Comparison of ENCODE assay signal across 13 mouse cellular contexts in genomic region chr1:167761785-167762223, GRCm38 (mm10).
DNase-seq lines count a peak whose midpoint lies in the region; ATAC-seq lines count a peak whose summit lies in the region.
"Had no signal": no experiment of that assay in that cellular context is flagged by ENCODE, and none has a peak within 500 bp of the region (broad histone marks: within the 10 kb centered on the region; RNA-seq: fewer than 3 reads in every experiment).

No protein-coding gene starts in this region.

- ATAC-seq in heart, embryonic 12.5 days (ENCODE audit: insufficient number of reproducible peaks, low FRiP score), result no peak
- no peak for ATAC-seq in embryonic facial prominence, embryonic 12.5 days (ENCODE audit: insufficient number of reproducible peaks, insufficient read depth, low FRiP score, low TSS enrichment)
- no peak for ATAC-seq in hindbrain, embryonic 13.5 days (ENCODE audit: low FRiP score)
- no peak; the same call in 1 of the 2 replicates for ATAC-seq in midbrain, embryonic 14.5 days (ENCODE audit: low FRiP score, low TSS enrichment)

- no peaks in the 10 kb centered on the region for H3K36me3 ChIP-seq in heart, embryonic 12.5 days
- H3K36me3 ChIP-seq in embryonic facial prominence, embryonic 12.5 days, result no peaks in the 10 kb centered on the region
- no peaks in the 10 kb centered on the region for H3K36me3 ChIP-seq in hindbrain, embryonic 13.5 days
- no peaks in the 10 kb centered on the region for H3K36me3 ChIP-seq in midbrain, embryonic 14.5 days (ENCODE audit: control insufficient read depth, insufficient read depth, low read length)

- no peaks in the 10 kb centered on the region for H3K9me3 ChIP-seq in heart, embryonic 12.5 days (replicated peaks)
- no peaks in the 10 kb centered on the region for H3K9me3 ChIP-seq in embryonic facial prominence, embryonic 12.5 days
- H3K9me3 ChIP-seq in hindbrain, embryonic 13.5 days, result no peaks in the 10 kb centered on the region
- no peaks in the 10 kb centered on the region for H3K9me3 ChIP-seq in midbrain, embryonic 14.5 days (ENCODE audit: control insufficient read depth, low read length)

- no peak overlapping the region for H3K9ac ChIP-seq in heart, embryonic 12.5 days
- no peak overlapping the region for H3K9ac ChIP-seq in embryonic facial prominence, embryonic 12.5 days
- peak overlapping the region; percentile 49; the same call in 1 of the 2 replicates for H3K9ac ChIP-seq in hindbrain, embryonic 13.5 days
- 0 out of 2 replicates have a peak overlapping the region, but pooled peaks have one; percentile 26 for H3K9ac ChIP-seq in midbrain, embryonic 14.5 days (replicated peaks; ENCODE audit: low read length)

- no peak overlapping the region for H3K27ac ChIP-seq in heart, embryonic 12.5 days (ENCODE audit: poor library complexity, severe bottlenecking)
- H3K27ac ChIP-seq in embryonic facial prominence, embryonic 12.5 days, result no peak overlapping the region
- peak overlapping the region; percentile 40 for H3K27ac ChIP-seq in hindbrain, embryonic 13.5 days
- H3K27ac ChIP-seq in midbrain, embryonic 14.5 days (replicated peaks; ENCODE audit: low read depth, low read length), result no peak overlapping the region

- no peak for DNase-seq in heart, adult 11 months
- peak; percentile 69 for DNase-seq in midbrain, embryonic 14.5 days
- DNase-seq in adipocyte (ENCODE audit: low spot score), result no peak
- no peak for DNase-seq in thymus, postnatal 0 days (ENCODE audit: low spot score)
- DNase-seq in left cerebral cortex, adult 18-20 months (ENCODE audit: low spot score in 2 of 2), result no peak
- DNase-seq: adrenal gland, postnatal 25 days; cerebellum, adult 9-10 months; heart, postnatal 14 days; kidney, postnatal 25 days; retina, postnatal 1 day had no signal

- H3K4me2 ChIP-seq in heart, embryonic 12.5 days, result peak overlapping the region; percentile 38
- peak overlapping the region; percentile 21; the same call in 1 of the 2 replicates for H3K4me2 ChIP-seq in embryonic facial prominence, embryonic 12.5 days (replicated peaks)
- H3K4me2 ChIP-seq in hindbrain, embryonic 13.5 days, result peak overlapping the region; percentile 32; the same call in 1 of the 2 replicates
- H3K4me2 ChIP-seq in midbrain, embryonic 14.5 days (ENCODE audit: low read length), result peak overlapping the region; percentile 38

- 23% methylated on average over 13 of the region's 13 CpGs for WGBS in heart, embryonic 12.5 days
- 11% methylated on average over 13 of the region's 13 CpGs for WGBS in embryonic facial prominence, embryonic 12.5 days
- WGBS in hindbrain, embryonic 13.5 days, result 6% methylated on average over 13 of the region's 13 CpGs
- under 1% methylated on average over 13 of the region's 13 CpGs for WGBS in midbrain, embryonic 14.5 days

- peaks cover 31% of the 10 kb centered on the region for H3K27me3 ChIP-seq in heart, embryonic 12.5 days (replicated peaks)
- peaks cover 8% of the 10 kb centered on the region; the same call in 1 of the 2 replicates for H3K27me3 ChIP-seq in embryonic facial prominence, embryonic 12.5 days
- H3K27me3 ChIP-seq in hindbrain, embryonic 13.5 days, result peaks cover 86% of the 10 kb centered on the region
- peaks cover 54% of the 10 kb centered on the region for H3K27me3 ChIP-seq in midbrain, embryonic 14.5 days (ENCODE audit: control insufficient read depth, insufficient read depth, low read length)

- no peak overlapping the region for H3K4me3 ChIP-seq in heart, embryonic 12.5 days
- no peak overlapping the region for H3K4me3 ChIP-seq in embryonic facial prominence, embryonic 12.5 days
- no peak overlapping the region for H3K4me3 ChIP-seq in hindbrain, embryonic 13.5 days
- H3K4me3 ChIP-seq in midbrain, embryonic 14.5 days (replicated peaks; ENCODE audit: low read depth, low read length), result no peak overlapping the region

- H3K4me1 ChIP-seq in heart, embryonic 12.5 days (replicated peaks), result no peaks in the 10 kb centered on the region; the same call in 1 of the 2 replicates
- peaks cover 21% of the 10 kb centered on the region for H3K4me1 ChIP-seq in embryonic facial prominence, embryonic 12.5 days
- peaks cover 39% of the 10 kb centered on the region for H3K4me1 ChIP-seq in hindbrain, embryonic 13.5 days (replicated peaks)
- peaks cover 23% of the 10 kb centered on the region for H3K4me1 ChIP-seq in midbrain, embryonic 14.5 days (ENCODE audit: control insufficient read depth, insufficient read depth, low read length)

Comparison
In these comparisons a context has a peak if more than half of its experiments do, and no peak if none do; other contexts are left out.
1. H3K9ac ChIP-seq: peak in hindbrain, embryonic 13.5 days (single experiment) and midbrain, embryonic 14.5 days (single experiment); none in heart, embryonic 12.5 days (single experiment) and embryonic facial prominence, embryonic 12.5 days (single experiment).
2. Peak in every context shown above with its lines, with median percentiles within 50 percentile points of each other: H3K4me2 ChIP-seq.